Mouse (Mus musculus): Measurements from ENCODE around the gene Rhog. TPM values are rescaled to one million over a fixed set of nuclear protein-coding genes. Genes with fewer than 3 reads are reported as not detected.

Gene Rhog
- polyA plus RNA-seq, 1 experiment from 2014 or later, result 15.1 TPM

- H3K27ac ChIP-seq, result no peak overlapping the region
- H3K4me1 ChIP-seq, result no peaks in the 10 kb centered on the region
- H3K9ac ChIP-seq, result no peak overlapping the region
- 94% methylated on average over 6 of the region's 6 CpGs for WGBS
- H3K36me3 ChIP-seq (replicated peaks), result no peaks in the 10 kb centered on the region
- H3K9me3 ChIP-seq, result no peaks in the 10 kb centered on the region
- no peak for ATAC-seq (replicated peaks)
- no peak overlapping the region for H3K4me2 ChIP-seq
- no peak overlapping the region for H3K4me3 ChIP-seq
- H3K27me3 ChIP-seq (replicated peaks), result no peaks in the 10 kb centered on the region
Measured at GRCm38 (mm10) chr7:102229814-102230213, 26.0 kb downstream of the Rhog start.

DNA sequence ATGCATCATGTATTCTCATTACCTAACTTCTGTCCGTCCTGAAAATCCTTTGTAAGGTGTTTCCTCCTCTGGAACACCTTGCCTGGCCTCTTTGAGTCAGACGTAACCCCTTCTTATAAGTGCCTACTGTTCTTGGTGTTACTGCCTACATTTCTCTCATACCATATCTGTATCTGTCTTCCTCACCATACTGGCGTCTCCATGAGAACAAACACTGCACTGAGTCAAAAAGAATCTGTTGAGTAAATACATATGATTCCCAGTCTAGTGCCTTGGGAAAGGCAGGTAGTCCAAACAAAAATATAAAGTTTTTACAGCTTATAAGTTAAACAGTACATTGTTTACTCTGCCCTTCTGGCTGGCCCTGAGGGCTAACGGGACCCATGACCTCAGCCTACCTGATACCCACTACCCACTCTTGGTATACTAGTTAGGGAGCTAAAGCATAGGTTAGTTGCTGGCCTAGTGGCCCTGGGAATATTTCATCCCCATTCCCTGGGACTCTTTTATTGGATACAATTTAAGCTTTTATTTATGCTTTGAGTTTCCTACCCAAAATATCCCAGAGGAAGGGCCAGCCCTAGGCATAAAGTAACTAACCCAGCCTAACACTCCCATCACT is 27.7 kb downstream of the Rhog start:
- Histone ChIP-seq H3K4me2 (no peak overlapping the region), H3K9ac (no peak overlapping the region), H3K27me3 (replicated peaks) (no peaks in the 10 kb centered on the region), H3K4me3 (no peak overlapping the region), H3K9me3 (no peaks in the 10 kb centered on the region), H3K27ac (no peak overlapping the region), H3K36me3 (replicated peaks) (no peaks in the 10 kb centered on the region), H3K4me1 (0 out of 2 replicates have a peak, but pooled peaks cover 3% of the 10 kb centered on the region)
- 94% methylated on average over 4 of the region's 4 CpGs for WGBS
- no peak for ATAC-seq (replicated peaks)

- no peak overlapping the region for H3K4me3 ChIP-seq
- H3K9ac ChIP-seq, result no peak overlapping the region
- H3K27ac ChIP-seq, result no peak overlapping the region
- H3K9me3 ChIP-seq, result no peaks in the 10 kb centered on the region
- 92% methylated on average over 6 of the region's 6 CpGs for WGBS
- no peaks in the 10 kb centered on the region for H3K27me3 ChIP-seq (replicated peaks)
- H3K36me3 ChIP-seq (replicated peaks), result no peaks in the 10 kb centered on the region
- 0 out of 2 replicates have a peak, but pooled peaks cover 5% of the 10 kb centered on the region for H3K4me1 ChIP-seq
- ATAC-seq (replicated peaks), result no peak
- no peak overlapping the region for H3K4me2 ChIP-seq
Measured at GRCm38 (mm10) chr7:102226051-102226450, 29.8 kb downstream of the Rhog start.

DNA sequence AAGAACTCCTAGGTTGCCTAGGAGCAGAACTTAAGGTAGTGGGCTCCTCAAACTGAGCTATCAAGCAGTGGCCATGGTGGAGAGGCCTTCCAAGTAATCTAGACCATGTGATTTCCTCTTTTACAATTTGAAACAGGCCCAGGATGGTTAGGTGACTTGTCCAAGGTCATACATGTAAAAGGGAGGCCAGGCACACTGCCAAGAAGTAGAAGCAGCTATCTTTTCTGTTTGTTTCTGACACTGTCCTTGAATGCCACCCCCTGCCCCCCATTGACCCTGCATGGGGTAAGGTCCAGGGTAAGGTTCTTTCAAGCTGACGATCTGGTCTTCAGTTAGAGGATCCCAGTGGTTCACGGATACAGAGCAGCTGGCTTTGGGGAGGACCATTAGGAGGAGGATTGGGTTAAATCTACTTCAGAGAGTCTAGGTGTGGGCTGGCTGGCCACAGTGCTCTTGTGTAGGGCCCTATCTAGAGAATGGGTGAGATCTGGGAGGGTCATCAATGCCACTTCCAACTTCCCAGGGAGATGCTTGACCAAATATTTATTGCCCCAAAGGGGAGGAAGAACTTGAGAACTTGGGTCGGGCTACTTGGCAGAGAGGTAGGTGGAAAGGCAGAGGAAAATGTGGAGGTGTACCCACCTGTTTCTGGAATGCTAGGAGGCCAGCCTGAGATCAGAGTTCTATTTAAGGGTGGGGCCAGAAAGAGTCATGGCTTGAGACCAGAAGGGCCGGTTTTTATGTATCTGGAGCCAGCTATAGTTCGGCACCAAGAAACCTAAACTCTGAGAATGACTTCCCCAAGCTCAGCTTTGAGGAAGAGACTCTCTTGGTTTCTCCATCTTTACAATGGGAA is 31.7 kb downstream of the Rhog start:
- Histone ChIP-seq H3K27ac (no peak overlapping the region), H3K9me3 (no peaks in the 10 kb centered on the region), H3K4me3 (no peak overlapping the region), H3K9ac (no peak overlapping the region), H3K4me2 (peak overlapping the region; percentile 76; the same call in 1 of the 2 replicates), H3K4me1 (0 out of 2 replicates have a peak, but pooled peaks cover 5% of the 10 kb centered on the region), H3K36me3 (replicated peaks) (no peaks in the 10 kb centered on the region), H3K27me3 (replicated peaks) (no peaks in the 10 kb centered on the region)
- 89% methylated on average over 5 of the region's 5 CpGs for WGBS
- no peak for ATAC-seq (replicated peaks)

GRCm38 (mm10) chr7:102222830-102223556 is 32.9 kb downstream of the Rhog start:
- Histone ChIP-seq H3K4me2 (peak overlapping the region; percentile 76), H3K27me3 (replicated peaks) (no peaks in the 10 kb centered on the region), H3K9ac (peak overlapping the region; percentile 69), H3K9me3 (no peaks in the 10 kb centered on the region), H3K27ac (peak overlapping the region; percentile 69), H3K36me3 (replicated peaks) (no peaks in the 10 kb centered on the region), H3K4me3 (peak overlapping the region; percentile 63), H3K4me1 (0 out of 2 replicates have a peak, but pooled peaks cover 5% of the 10 kb centered on the region)
- WGBS, result 2% methylated on average over 31 of the region's 31 CpGs
- peak; percentile 89 for ATAC-seq (replicated peaks)

DNA sequence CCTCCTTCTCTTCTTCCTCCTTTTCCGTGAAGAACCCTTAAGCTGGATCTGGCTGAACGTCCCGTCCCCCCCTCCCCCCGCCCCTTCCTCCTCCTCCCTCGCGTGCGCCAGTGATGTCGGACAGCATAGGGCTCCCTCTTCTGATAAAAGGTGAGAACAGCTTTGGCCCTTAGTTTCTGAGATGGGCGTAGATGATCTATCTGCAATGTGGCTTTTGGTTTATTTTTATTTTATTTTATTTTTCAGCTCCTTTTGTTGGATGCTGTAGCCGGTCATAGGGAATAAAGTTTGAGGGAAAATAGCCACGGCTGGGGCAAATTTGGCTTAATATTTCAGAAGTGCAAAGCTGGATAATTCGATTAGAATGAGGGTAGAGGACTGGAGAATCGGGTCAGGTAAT is 33.5 kb downstream of the Rhog start:
- Histone ChIP-seq H3K4me3 (peak overlapping the region; percentile 63), H3K9ac (peak overlapping the region; percentile 69), H3K36me3 (replicated peaks) (no peaks in the 10 kb centered on the region), H3K27me3 (replicated peaks) (no peaks in the 10 kb centered on the region), H3K4me2 (peak overlapping the region; percentile 76), H3K4me1 (0 out of 2 replicates have a peak, but pooled peaks cover 5% of the 10 kb centered on the region), H3K9me3 (no peaks in the 10 kb centered on the region), H3K27ac (no peak overlapping the region)
- peak; percentile 80 for ATAC-seq (replicated peaks)
- WGBS, result 2% methylated on average over 7 of the region's 13 CpGs

DNA sequence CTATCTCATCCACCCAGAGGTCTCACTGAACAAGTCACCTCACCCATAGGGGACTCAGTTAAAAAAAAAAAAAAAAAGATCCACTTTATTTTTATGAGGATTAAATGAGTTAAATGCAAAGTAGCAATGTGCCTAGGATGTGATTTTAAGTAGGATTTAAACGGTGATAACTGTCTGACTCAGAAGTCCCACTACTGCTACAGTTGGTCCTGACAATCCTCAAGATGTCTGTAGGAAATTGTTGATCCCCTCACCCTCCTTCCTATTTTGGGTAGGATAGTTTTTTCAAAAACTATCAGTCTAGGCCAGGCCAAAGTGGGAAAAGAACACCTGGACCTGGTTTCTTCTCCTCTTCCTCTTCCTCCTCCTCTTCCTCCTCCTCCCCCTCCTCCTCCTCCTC is 34.0 kb downstream of the Rhog start:
- Histone ChIP-seq H3K9ac (no peak overlapping the region), H3K27ac (no peak overlapping the region), H3K4me3 (no peak overlapping the region), H3K27me3 (replicated peaks) (no peaks in the 10 kb centered on the region), H3K4me2 (peak overlapping the region; percentile 76), H3K4me1 (0 out of 2 replicates have a peak, but pooled peaks cover 5% of the 10 kb centered on the region), H3K9me3 (no peaks in the 10 kb centered on the region), H3K36me3 (replicated peaks) (no peaks in the 10 kb centered on the region)
- ATAC-seq (replicated peaks), result no peak
- 45% methylated on average over 1 of the region's 1 CpGs for WGBS

GRCm38 (mm10) chr7:102211071-102211470 is 44.8 kb downstream of the Rhog start:
- peak overlapping the region; percentile 75; the same call in 1 of the 2 replicates for H3K9ac ChIP-seq

GRCm38 (mm10) chr7:102209756-102210721 is 45.8 kb downstream of the Rhog start, which contains the start of the genes Nup98 and Pgap2:
TSS of gene Nup98 (minus strand) at chr7:102210176.
TSS of gene Pgap2 (plus strand) at chr7:102210208.
- peak; percentile 98 for ATAC-seq (replicated peaks)
- no peaks in the 10 kb centered on the region for H3K36me3 ChIP-seq (replicated peaks)
- H3K4me2 ChIP-seq, result peak within 1 kb of the TSS; percentile 71
- WGBS, result 0% methylated on average over 83 of the region's 87 CpGs
- no peaks in the 10 kb centered on the region for H3K27me3 ChIP-seq (replicated peaks)
- H3K9me3 ChIP-seq, result no peaks in the 10 kb centered on the region
- H3K4me3 ChIP-seq, result peak within 1 kb of the TSS; percentile 73
- peak within 1 kb of the TSS; percentile 97 for H3K27ac ChIP-seq
- peak within 1 kb of the TSS; percentile 86 for H3K9ac ChIP-seq
- H3K4me1 ChIP-seq, result peaks cover 24% of the 10 kb centered on the region

More at GRCm38 (mm10) chr7:102211071-102211470, 44.8 kb downstream of the Rhog start:
- no peaks in the 10 kb centered on the region for H3K9me3 ChIP-seq
- 70% methylated on average over 3 of the region's 3 CpGs for WGBS
- ATAC-seq (replicated peaks), result no peak
- H3K27ac ChIP-seq, result peak overlapping the region; percentile 97
- no peaks in the 10 kb centered on the region for H3K27me3 ChIP-seq (replicated peaks)
- no peaks in the 10 kb centered on the region for H3K36me3 ChIP-seq (replicated peaks)
- peak overlapping the region; percentile 73 for H3K4me3 ChIP-seq
- H3K4me1 ChIP-seq, result peaks cover 24% of the 10 kb centered on the region
- peak overlapping the region; percentile 55 for H3K4me2 ChIP-seq

GRCm38 (mm10) chr7:102208806-102209363 is 47.0 kb downstream of the Rhog start:
- Histone ChIP-seq H3K27ac (peak overlapping the region; percentile 97; the same call in 1 of the 2 replicates), H3K4me2 (peak overlapping the region; percentile 71), H3K4me1 (peaks cover 24% of the 10 kb centered on the region), H3K9me3 (no peaks in the 10 kb centered on the region), H3K27me3 (replicated peaks) (no peaks in the 10 kb centered on the region), H3K4me3 (peak overlapping the region; percentile 73), H3K9ac (peak overlapping the region; percentile 86), H3K36me3 (replicated peaks) (no peaks in the 10 kb centered on the region)
- no peak for ATAC-seq (replicated peaks)
- 57% methylated on average over 4 of the region's 4 CpGs for WGBS

DNA sequence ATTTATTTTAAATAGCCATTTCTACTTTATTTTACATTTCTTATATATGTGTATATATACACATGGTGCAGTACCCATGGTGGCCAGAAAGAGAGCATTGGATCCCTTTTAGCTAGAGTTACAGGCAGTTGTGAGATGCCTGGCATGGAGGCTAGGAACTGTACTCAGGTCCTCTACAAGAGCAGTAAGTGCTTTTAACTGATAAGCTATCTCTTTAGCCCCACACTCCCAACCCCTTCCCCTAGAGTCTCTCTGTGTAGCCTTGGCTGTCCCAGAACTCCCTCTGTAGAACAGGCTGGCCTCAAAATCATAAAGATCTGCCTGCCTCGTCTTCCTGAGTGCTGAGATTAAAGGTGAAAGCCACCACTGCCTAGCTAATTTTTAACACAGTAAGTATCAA is 50.2 kb downstream of the Rhog start:
- no peaks in the 10 kb centered on the region for H3K27me3 ChIP-seq (replicated peaks)
- no peak overlapping the region for H3K27ac ChIP-seq
- H3K4me3 ChIP-seq, result no peak overlapping the region
- H3K9me3 ChIP-seq, result no peaks in the 10 kb centered on the region
- H3K4me2 ChIP-seq, result no peak overlapping the region
- 88% methylated on average over 1 of the region's 1 CpGs for WGBS
- peaks cover 22% of the 10 kb centered on the region for H3K4me1 ChIP-seq
- H3K9ac ChIP-seq, result no peak overlapping the region
- ATAC-seq (replicated peaks), result no peak
- no peaks in the 10 kb centered on the region for H3K36me3 ChIP-seq (replicated peaks)

Measured in midbrain, embryonic 15.5 days (tissue).